In genomic region chr7:112241211-112241944, GRCm38 (mm10) we compare ENCODE assay signal across 14 mouse cellular contexts. TPM values are rescaled to one million over a fixed set of nuclear protein-coding genes. Genes with fewer than 3 reads are reported as not detected.
DNase-seq lines count a peak whose midpoint lies in the region; ATAC-seq and TF ChIP-seq lines count a peak whose summit lies in the region.
"Had no signal": no experiment of that assay in that cellular context is flagged by ENCODE, and none has a peak within 500 bp of the region (broad histone marks: within the 10 kb centered on the region; RNA-seq: fewer than 3 reads in every experiment).

No protein-coding gene starts in this region.

- intact Hi-C loops in left cerebral cortex, adult 2 months (cut with DNase I): loop anchor here (1.0 kb wide), 1 partner anchor 8 kb away; no protein-coding TSS in a partner anchor

- TF ChIP-seq POLR2A in cerebellum, adult 2 months (IDR thresholded peaks at IDR 0.05; ENCODE audit: borderline replicate concordance, insufficient read depth, low read length): no peak

- H3K36me3 ChIP-seq in hindbrain, embryonic 10.5 days: no peaks in the 10 kb centered on the region
- H3K36me3 ChIP-seq in hindbrain, embryonic 14.5 days (replicated peaks; ENCODE audit: control insufficient read depth, insufficient read depth): no peaks in the 10 kb centered on the region
- no peaks in the 10 kb centered on the region for H3K36me3 ChIP-seq in liver, embryonic 12.5 days
- H3K36me3 ChIP-seq: embryonic facial prominence, embryonic 12.5 days; limb, embryonic 13.5 days; neural tube, embryonic 12.5 days had no signal

- peaks cover 2% of the 10 kb centered on the region; the same call in 1 of the 2 replicates for H3K27me3 ChIP-seq in hindbrain, embryonic 10.5 days (ENCODE audit: insufficient read depth, poor library complexity, severe bottlenecking)
- no peaks in the 10 kb centered on the region for H3K27me3 ChIP-seq in hindbrain, embryonic 14.5 days (ENCODE audit: control insufficient read depth, insufficient read depth, low read length)
- H3K27me3 ChIP-seq in cerebellum, adult 2 months (ENCODE audit: control insufficient read depth, insufficient read depth, low read length): no peaks in the 10 kb centered on the region; the same call in 1 of the 2 replicates
- no peaks in the 10 kb centered on the region for H3K27me3 ChIP-seq in liver, embryonic 12.5 days (replicated peaks)
- H3K27me3 ChIP-seq: embryonic facial prominence, embryonic 12.5 days; neural tube, embryonic 12.5 days had no signal

- ATAC-seq in hindbrain, embryonic 14.5 days (ENCODE audit: low FRiP score): no peak
- ATAC-seq in liver, embryonic 12.5 days: no peak
- no peak for ATAC-seq in megakaryocyte-erythroid progenitor cell, adult 5-6 weeks (replicated peaks; ENCODE audit: low FRiP score, low TSS enrichment, poor library complexity, severe bottlenecking)

- H3K4me3 ChIP-seq in hindbrain, embryonic 10.5 days: no peak overlapping the region
- no peak overlapping the region for H3K4me3 ChIP-seq in hindbrain, embryonic 14.5 days (replicated peaks; ENCODE audit: low read length)
- no peak overlapping the region for H3K4me3 ChIP-seq in cerebellum, adult 2 months (replicated peaks; ENCODE audit: insufficient read depth, low read depth, low read length)
- no peak overlapping the region; the same call in 1 of the 2 replicates for H3K4me3 ChIP-seq in left cerebral cortex, adult 2 months
- H3K4me3 ChIP-seq in liver, embryonic 12.5 days: no peak overlapping the region
- H3K4me3 ChIP-seq: embryonic facial prominence, embryonic 12.5 days; limb, embryonic 13.5 days; neural tube, embryonic 12.5 days had no signal

- H3K9ac ChIP-seq in hindbrain, embryonic 14.5 days: no peak overlapping the region
- H3K9ac ChIP-seq in liver, embryonic 12.5 days: no peak overlapping the region
- H3K9ac ChIP-seq: embryonic facial prominence, embryonic 12.5 days; limb, embryonic 13.5 days; neural tube, embryonic 12.5 days had no signal

- H3K27ac ChIP-seq in hindbrain, embryonic 10.5 days: peak overlapping the region; percentile 9; the same call in 1 of the 2 replicates
- no peak overlapping the region for H3K27ac ChIP-seq in hindbrain, embryonic 14.5 days
- peak overlapping the region; percentile 99 for H3K27ac ChIP-seq in cerebellum, adult 2 months (ENCODE audit: insufficient read depth, low read length)
- H3K27ac ChIP-seq in left cerebral cortex, adult 2 months: peak overlapping the region; percentile 86
- no peak overlapping the region for H3K27ac ChIP-seq in liver, embryonic 12.5 days
- H3K27ac ChIP-seq: embryonic facial prominence, embryonic 12.5 days; limb, embryonic 13.5 days; neural tube, embryonic 12.5 days had no signal

- DNase-seq in hindbrain, embryonic 10.5 days (ENCODE audit: low spot score): no peak
- DNase-seq in hindbrain, embryonic 14.5 days (ENCODE audit: low spot score): no peak
- DNase-seq in brain, embryonic 18.5 days (ENCODE audit: low read depth, low spot score): peak; percentile 51
- DNase-seq in cerebellum, adult 2 months: peak; percentile 70 to 81
- peak in 1 of 2 experiments; percentile 76 for DNase-seq in left cerebral cortex, adult 2 months (ENCODE audit: extremely low spot score in 1 of 2, low spot score in 2 of 2)
- DNase-seq: adrenal gland, postnatal 10 days; gastrocnemius, postnatal 14 days; kidney, adult 9 months; lung, postnatal 36 days had no signal

- no peak for TF ChIP-seq CTCF in cerebellum, adult 2 months (IDR thresholded peaks at IDR 0.05; ENCODE audit: borderline replicate concordance, insufficient read depth, low read depth, low read length)
- no peak for TF ChIP-seq CTCF in left cerebral cortex, adult 2 months (IDR thresholded peaks at IDR 0.05)

- H3K4me2 ChIP-seq in hindbrain, embryonic 14.5 days (replicated peaks): no peak overlapping the region
- H3K4me2 ChIP-seq in liver, embryonic 12.5 days: no peak overlapping the region
- H3K4me2 ChIP-seq: embryonic facial prominence, embryonic 12.5 days; limb, embryonic 13.5 days; neural tube, embryonic 12.5 days had no signal

- H3K4me1 ChIP-seq in hindbrain, embryonic 10.5 days (replicated peaks): peaks cover 33% of the 10 kb centered on the region
- H3K4me1 ChIP-seq in hindbrain, embryonic 14.5 days (replicated peaks; ENCODE audit: control insufficient read depth, insufficient read depth, low read length): no peaks in the 10 kb centered on the region
- H3K4me1 ChIP-seq in cerebellum, adult 2 months (ENCODE audit: control insufficient read depth, insufficient read depth, low read length): peaks cover 86% of the 10 kb centered on the region
- peaks cover 7% of the 10 kb centered on the region; the same call in 1 of the 2 replicates for H3K4me1 ChIP-seq in liver, embryonic 12.5 days
- H3K4me1 ChIP-seq: embryonic facial prominence, embryonic 12.5 days had no signal

- 61% methylated on average over 8 of the region's 8 CpGs for WGBS in hindbrain, embryonic 10.5 days
- WGBS in hindbrain, embryonic 14.5 days: 58% methylated on average over 8 of the region's 8 CpGs
- 7% methylated on average over 8 of the region's 8 CpGs for WGBS in cerebellum, adult 2 months
- WGBS in liver, embryonic 12.5 days (ENCODE audit: insufficient replicate concordance): 53% methylated on average over 8 of the region's 8 CpGs

- no peaks in the 10 kb centered on the region for H3K9me3 ChIP-seq in hindbrain, embryonic 10.5 days
- no peaks in the 10 kb centered on the region for H3K9me3 ChIP-seq in hindbrain, embryonic 14.5 days (ENCODE audit: control insufficient read depth, low read length)
- H3K9me3 ChIP-seq in liver, embryonic 12.5 days (replicated peaks): no peaks in the 10 kb centered on the region
- H3K9me3 ChIP-seq: embryonic facial prominence, embryonic 12.5 days; limb, embryonic 13.5 days; neural tube, embryonic 12.5 days had no signal

RNA-seq across cellular contexts. Expression of gene Mical2, which starts 15.7 kb away (rescaled TPM):
- polyA plus RNA-seq in hindbrain, embryonic 10.5 days (2016; fragmentation: Nextera tagmentation; extraction: Ambion mirVana): 0.77 and 1.2 TPM in 2 replicates
- 3.8 and 4.0 TPM in 2 replicates for polyA plus RNA-seq in hindbrain, embryonic 14.5 days (2014; fragmentation: Nextera tagmentation; extraction: Ambion mirVana)
- polyA plus RNA-seq in cerebellum, adult 2 months (2012; rRNA removed): 173 and 203 TPM in 2 replicates
- total RNA-seq in left cerebral cortex, adult 2 months (2021): 100 to 1,000 TPM; 652 to 703 TPM
- 3.4 and 4.1 TPM in 2 replicates for polyA plus RNA-seq in liver, embryonic 12.5 days (2016; fragmentation: Nextera tagmentation; extraction: Ambion mirVana)
- 0.59 TPM in 1 of 2 replicates, not detected in the other for total RNA-seq in megakaryocyte-erythroid progenitor cell, adult 5-6 weeks (2014; fragmentation: Nextera tagmentation)
- total RNA-seq in megakaryocyte-erythroid progenitor cell, adult 5-6 weeks (2017): 0.27 and 0.47 TPM in 2 replicates

Comparison
In these comparisons a context has a peak if more than half of its experiments do, and no peak if none do; other contexts are left out.
1. H3K27ac ChIP-seq: peak in hindbrain, embryonic 10.5 days (single experiment), cerebellum, adult 2 months (single experiment) and left cerebral cortex, adult 2 months (single experiment); none in hindbrain, embryonic 14.5 days (single experiment) and liver, embryonic 12.5 days (single experiment).
2. DNase-seq: peak in brain, embryonic 18.5 days (single experiment) and cerebellum, adult 2 months (2 of 2); none in hindbrain, embryonic 10.5 days (single experiment) and hindbrain, embryonic 14.5 days (single experiment).
3. RNA of gene Mical2, which starts 15.7 kb away (polyA plus RNA-seq): 173 to 203 TPM in cerebellum, adult 2 months; 3.8 to 4.0 TPM in hindbrain, embryonic 14.5 days, 3.4 to 4.1 TPM in liver, embryonic 12.5 days and 0.77 to 1.2 TPM in hindbrain, embryonic 10.5 days; every median in the first group is over 10 times any median in the second.